Mouse (Mus musculus) v-Abl transformed pro-B cells (cell line): ENCODE data around the gene Rtbdn.

Source experiments
- in situ Hi-C, 2 experiments: fragments of 400-800 bp; cut with MboI; formaldehyde crosslinking; loops; one replicate each; pipeline ENCODE4 v1.15.1; 2025; ENCODE audit not compliant: unreplicated experiment in 2 of 2

Rtbdn gene

GRCm38 (mm10) chr8:84974543-84975142 is 27.9 kb downstream of the Rtbdn start:
- in situ Hi-C loops, result loop anchor here (5.0 to 25.0 kb wide), 9 partner anchors 50 to 1613 kb away; partner anchors contain the start of genes Abcc12 (in 1 of the 2), Asna1 (in 1 of the 2), Lyl1 (in 1 of the 2) and Trir (in 1 of the 2)

- in situ Hi-C loops, result loop anchor here (5.0 to 25.0 kb wide), 6 partner anchors 49 to 437 kb away; partner anchors contain the start of genes Asna1 (in 1 of the 2), Lyl1 (in 1 of the 2) and Trir (in 1 of the 2)
These were observed 28.6 kb downstream of the Rtbdn start for GRCm38 (mm10) chr8:84975434-84975833.

- in situ Hi-C loops, result loop anchor here (5.0 to 25.0 kb wide), 6 partner anchors 49 to 436 kb away; partner anchors contain the start of genes Asna1 (in 1 of the 2), Lyl1 (in 1 of the 2) and Trir (in 1 of the 2)
These were observed 29.4 kb downstream of the Rtbdn start for GRCm38 (mm10) chr8:84976031-84976762.

- in situ Hi-C loops, result loop anchor here (5.0 to 25.0 kb wide), 6 partner anchors 48 to 435 kb away; partner anchors contain the start of genes Asna1 (in 1 of the 2), Lyl1 (in 1 of the 2) and Trir (in 1 of the 2)
These were observed 30.1 kb downstream of the Rtbdn start for GRCm38 (mm10) chr8:84976763-84977434.

GRCm38 (mm10) chr8:84977435-84978247 is 30.9 kb downstream of the Rtbdn start:
- in situ Hi-C loops, result loop anchor here (5.0 to 25.0 kb wide), 6 partner anchors 47 to 435 kb away; partner anchors contain the start of genes Asna1 (in 1 of the 2), Lyl1 (in 1 of the 2) and Trir (in 1 of the 2)

- in situ Hi-C loops, result loop anchor here (5.0 to 25.0 kb wide), 6 partner anchors 46 to 434 kb away; partner anchors contain the start of genes Asna1 (in 1 of the 2), Lyl1 (in 1 of the 2) and Trir (in 1 of the 2)
These were observed 31.6 kb downstream of the Rtbdn start, which contains the start of gene Junb for GRCm38 (mm10) chr8:84978248-84978940. Junb (minus strand) TSS chr8:84978718.

GRCm38 (mm10) chr8:84979599-84980421 is 33.0 kb downstream of the Rtbdn start:
- in situ Hi-C loops, result loop anchor here (5.0 to 25.0 kb wide), 6 partner anchors 45 to 432 kb away; partner anchors contain the start of genes Asna1 (in 1 of the 2), Lyl1 (in 1 of the 2) and Trir (in 1 of the 2)

GRCm38 (mm10) chr8:84980622-84981358 is 34.0 kb downstream of the Rtbdn start:
- in situ Hi-C loops, result loop anchor here in 1 of 2 experiments (25.0 kb wide), 1 partner anchor 432 kb away; no protein-coding TSS in a partner anchor

- in situ Hi-C loops, result loop anchor here in 1 of 2 experiments (25.0 kb wide), 1 partner anchor 430 kb away; no protein-coding TSS in a partner anchor
These were observed 35.1 kb downstream of the Rtbdn start for GRCm38 (mm10) chr8:84981644-84982498.

GRCm38 (mm10) chr8:84982499-84983011 is 35.8 kb downstream of the Rtbdn start:
- in situ Hi-C loops, result loop anchor here in 1 of 2 experiments (25.0 kb wide), 1 partner anchor 430 kb away; no protein-coding TSS in a partner anchor

- in situ Hi-C loops, result loop anchor here in 1 of 2 experiments (25.0 kb wide), 1 partner anchor 428 kb away; no protein-coding TSS in a partner anchor
These were observed 37.7 kb downstream of the Rtbdn start for GRCm38 (mm10) chr8:84984294-84985048.

GRCm38 (mm10) chr8:84985049-84985683 is 38.4 kb downstream of the Rtbdn start:
- in situ Hi-C loops, result loop anchor here in 1 of 2 experiments (25.0 kb wide), 1 partner anchor 427 kb away; no protein-coding TSS in a partner anchor

GRCm38 (mm10) chr8:84985684-84986378 is 39.0 kb downstream of the Rtbdn start:
- in situ Hi-C loops, result loop anchor here in 1 of 2 experiments (25.0 kb wide), 1 partner anchor 426 kb away; no protein-coding TSS in a partner anchor
